Mouse (Mus musculus) kidney, adult 2 months (tissue): ENCODE measurements around the gene Vasp. TPM values are rescaled to one million over a fixed set of nuclear protein-coding genes. Genes with fewer than 3 reads are reported as not detected.

Experiments used
- DNase-seq: peaks from one replicate; pipeline ENCODE4 v3.0.0; 2021
- H3K27ac ChIP-seq: fragments of 200-500 bp; 2 replicates; pipeline ENCODE4 v1.5.1; 2012; ENCODE audit warnings: low read depth, low read length, control low read depth, inconsistent platforms; ENCODE audit not compliant: insufficient read depth
- H3K27me3 ChIP-seq: fragments of 200-500 bp; replicated peaks from 2 replicates; pipeline ENCODE4 v1.6.1; 2012; ENCODE audit warnings: mild to moderate bottlenecking, moderate library complexity, low read length, inconsistent platforms; ENCODE audit not compliant: control insufficient read depth, insufficient read depth
- H3K36me3 ChIP-seq: fragments of 200-500 bp; 2 replicates; pipeline ENCODE4 v1.6.1; 2012; ENCODE audit warnings: mild to moderate bottlenecking, moderate library complexity, low read length, inconsistent platforms; ENCODE audit not compliant: control insufficient read depth, insufficient read depth
- H3K4me1 ChIP-seq: fragments of 200-500 bp; 2 replicates; pipeline ENCODE4 v1.6.1; 2011; ENCODE audit warnings: low read length; ENCODE audit not compliant: control insufficient read depth, insufficient read depth
- H3K4me3 ChIP-seq: fragments of 200-500 bp; 2 replicates; pipeline ENCODE4 v1.5.1; 2011; ENCODE audit warnings: mild to moderate bottlenecking, low read depth, low read length, control low read depth; ENCODE audit not compliant: insufficient read depth
- CTCF ChIP-seq: fragments of 200-500 bp; conservative IDR thresholded peaks from 2 replicates; pipeline ENCODE4 v1.5.1; 2011; ENCODE audit warnings: low read depth, mild to moderate bottlenecking, control low read depth, low read length, moderate library complexity, mixed read lengths; ENCODE audit not compliant: insufficient read depth, insufficient read length
- POLR2A ChIP-seq: fragments of 200-500 bp; IDR thresholded peaks from one replicate; pipeline ENCODE4 v1.6.1; 2011; ENCODE audit warnings: low read depth, low read length, control low read depth
- WGBS: fragments of 180-500 bp; shearing (Covaris S2); methylation state at CpG from one replicate; pipeline ENCODE4 v1.1.7; 2018; 5-methylcytosine and 5-hydroxymethylcytosine counted together
- polyA plus RNA-seq: library from polyadenylated mRNA; depleted of rRNA; stranded (reverse); fragments of >200 nt; gene quantifications from 2 replicates; pipeline ENCODE4 v1.2.3, GENCODE M21; 2012

Vasp gene
- polyA plus RNA-seq, 1 experiment: 71.5 TPM

GRCm38 (mm10) chr7:19302264-19303045 lies 30.8 kb upstream of the Vasp start:
- WGBS: 54% methylated on average over 13 of the region's 13 CpGs
- Histone ChIP-seq H3K36me3 (no peaks in the 10 kb centered on the region), H3K27ac (no peak overlapping the region), H3K4me3 (no peak overlapping the region), H3K4me1 (peaks cover 3% of the 10 kb centered on the region; the same call in 1 of the 2 replicates), H3K27me3 (no peaks in the 10 kb centered on the region)
- TF ChIP-seq POLR2A: no peak
- no peak for TF ChIP-seq CTCF
- DNase-seq: no peak

- Histone ChIP-seq H3K4me3 (no peak overlapping the region), H3K27me3 (no peaks in the 10 kb centered on the region)
- TF ChIP-seq CTCF (no peak), POLR2A (no peak)
Observed at GRCm38 (mm10) chr7:19301461-19302263, 30.0 kb upstream of the Vasp start.

GRCm38 (mm10) chr7:19300501-19301421 lies 29.1 kb upstream of the Vasp start:
- Histone ChIP-seq H3K27me3 (no peaks in the 10 kb centered on the region), H3K27ac (no peak overlapping the region), H3K36me3 (no peaks in the 10 kb centered on the region), H3K4me3 (peak overlapping the region; percentile 26), H3K4me1 (peaks cover 3% of the 10 kb centered on the region; the same call in 1 of the 2 replicates)
- DNase-seq: peak; percentile 90
- WGBS: under 1% methylated on average over 29 of the region's 29 CpGs
- TF ChIP-seq CTCF (peak; percentile 96), POLR2A (no peak)

More at GRCm38 (mm10) chr7:19301461-19302263, 30.0 kb upstream of the Vasp start:
- peaks cover 3% of the 10 kb centered on the region; the same call in 1 of the 2 replicates for H3K4me1 ChIP-seq
- no peaks in the 10 kb centered on the region for H3K36me3 ChIP-seq
- WGBS: 11% methylated on average over 16 of the region's 16 CpGs
- H3K27ac ChIP-seq: no peak overlapping the region
- DNase-seq: no peak

- TF ChIP-seq CTCF (peak; percentile 76), POLR2A (no peak)
Observed at GRCm38 (mm10) chr7:19299194-19299593, 27.6 kb upstream of the Vasp start.

GRCm38 (mm10) chr7:19297794-19298193 lies 26.2 kb upstream of the Vasp start:
- Histone ChIP-seq H3K4me3 (no peak overlapping the region), H3K27ac (no peak overlapping the region), H3K36me3 (no peaks in the 10 kb centered on the region), H3K27me3 (no peaks in the 10 kb centered on the region), H3K4me1 (peaks cover 6% of the 10 kb centered on the region; the same call in 1 of the 2 replicates)
- WGBS: 83% methylated on average over 5 of the region's 5 CpGs
- DNase-seq: no peak
- TF ChIP-seq CTCF: no peak
- TF ChIP-seq POLR2A: no peak

More at GRCm38 (mm10) chr7:19299194-19299593, 27.6 kb upstream of the Vasp start:
- Histone ChIP-seq H3K4me3 (no peak overlapping the region), H3K4me1 (peaks cover 6% of the 10 kb centered on the region; the same call in 1 of the 2 replicates), H3K36me3 (no peaks in the 10 kb centered on the region), H3K27me3 (no peaks in the 10 kb centered on the region), H3K27ac (no peak overlapping the region)
- DNase-seq: peak; percentile 49
- 17% methylated on average over 3 of the region's 3 CpGs for WGBS

GRCm38 (mm10) chr7:19297034-19297433 lies 25.4 kb upstream of the Vasp start:
- H3K27me3 ChIP-seq: no peaks in the 10 kb centered on the region
- no peak overlapping the region for H3K27ac ChIP-seq
- no peaks in the 10 kb centered on the region for H3K36me3 ChIP-seq
- TF ChIP-seq CTCF (no peak), POLR2A (no peak)
- no peak for DNase-seq
- WGBS: 91% methylated on average over 6 of the region's 6 CpGs
- H3K4me3 ChIP-seq: no peak overlapping the region
- peaks cover 6% of the 10 kb centered on the region; the same call in 1 of the 2 replicates for H3K4me1 ChIP-seq
